Mouse (Mus musculus): ENCODE data around the gene Tubgcp6. TPM values are rescaled to one million over a fixed set of nuclear protein-coding genes. Genes with fewer than 3 reads are reported as not detected.

The Tubgcp6 gene
- polyA plus RNA-seq, 1 experiment from 2014 or later = 17.6 TPM

DNA sequence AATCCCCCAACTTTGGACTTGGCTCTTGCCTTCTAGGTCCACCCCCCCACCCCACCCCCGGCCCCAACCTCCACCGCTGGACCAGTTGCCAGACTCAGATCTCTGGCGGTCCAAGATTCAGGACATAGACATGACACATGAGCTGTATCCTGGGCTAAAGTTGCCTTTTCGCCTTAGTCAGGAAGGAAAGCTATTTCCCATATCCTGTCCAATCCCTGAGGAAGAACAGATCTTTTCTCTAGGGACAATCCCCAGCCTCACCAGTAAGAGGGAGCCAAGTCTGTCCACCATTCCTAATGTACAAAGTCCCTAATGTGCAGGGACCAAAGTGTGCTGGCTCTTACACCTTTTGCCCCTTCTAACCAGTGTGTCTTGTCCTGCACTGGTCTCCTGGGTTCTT is 19.0 kb upstream of the Tubgcp6 start:
- TF ChIP-seq CTCF (IDR thresholded peaks at IDR 0.05) = no peak
- ChIA-PET CTCF (interaction anchor here (1.2 to 1.7 kb wide), 3 partner anchors 11 to 69 kb away, joined by 3 to 4 read pairs (median 3); partner anchors contain the start of genes Dennd6b and Ppp6r2), POLR2A (interaction anchor here (0.5 to 0.6 kb wide), 2 partner anchors 30 to 62 kb away, joined by 3 read pairs; no protein-coding TSS in a partner anchor)
- in situ Hi-C loops (cut with MboI; ENCODE audit: low pct_unique_long_range_greater_than_20kb) = no loop called here
- no peak for ATAC-seq
- no peak for DNase-seq (ENCODE audit: low read depth, low spot score)
- H3K27me3 ChIP-seq = no peaks in the 10 kb centered on the region

DNA sequence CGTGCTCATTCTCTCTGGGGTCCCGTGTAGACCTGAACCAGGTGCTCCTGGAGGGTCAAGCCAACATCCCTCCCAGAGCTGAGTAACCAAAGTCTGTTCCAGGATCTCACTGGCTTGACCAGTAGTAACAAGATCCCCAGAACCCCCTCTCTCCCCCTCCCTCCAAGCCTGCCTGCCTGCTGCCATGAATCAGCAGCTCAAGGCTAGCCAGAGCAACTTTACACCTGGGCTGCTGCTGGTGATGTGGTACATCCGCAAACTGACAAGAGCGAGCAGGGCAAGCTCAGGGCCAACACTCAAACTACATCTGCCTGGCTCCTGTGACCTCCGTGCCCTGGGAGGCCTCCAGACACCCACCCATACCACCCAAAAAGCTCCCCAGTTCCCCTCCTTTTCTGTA is 18.5 kb upstream of the Tubgcp6 start:
- DNase-seq (ENCODE audit: low read depth, low spot score) (no peak), ATAC-seq (no peak)
- POLR2A ChIA-PET = interaction anchor here (0.5 to 1.2 kb wide), 2 partner anchors 14 to 62 kb away, joined by 3 read pairs; no protein-coding TSS in a partner anchor
- TF ChIP-seq CTCF (IDR thresholded peaks at IDR 0.05) = no peak
- H3K27me3 ChIP-seq = no peaks in the 10 kb centered on the region
- in situ Hi-C loops (cut with MboI; ENCODE audit: low pct_unique_long_range_greater_than_20kb) = no loop called here
- CTCF ChIA-PET = interaction anchor here (1.2 to 1.5 kb wide), 3 partner anchors 8 to 55 kb away, joined by 3 to 4 read pairs (median 4); partner anchors contain the start of gene Dennd6b

DNA sequence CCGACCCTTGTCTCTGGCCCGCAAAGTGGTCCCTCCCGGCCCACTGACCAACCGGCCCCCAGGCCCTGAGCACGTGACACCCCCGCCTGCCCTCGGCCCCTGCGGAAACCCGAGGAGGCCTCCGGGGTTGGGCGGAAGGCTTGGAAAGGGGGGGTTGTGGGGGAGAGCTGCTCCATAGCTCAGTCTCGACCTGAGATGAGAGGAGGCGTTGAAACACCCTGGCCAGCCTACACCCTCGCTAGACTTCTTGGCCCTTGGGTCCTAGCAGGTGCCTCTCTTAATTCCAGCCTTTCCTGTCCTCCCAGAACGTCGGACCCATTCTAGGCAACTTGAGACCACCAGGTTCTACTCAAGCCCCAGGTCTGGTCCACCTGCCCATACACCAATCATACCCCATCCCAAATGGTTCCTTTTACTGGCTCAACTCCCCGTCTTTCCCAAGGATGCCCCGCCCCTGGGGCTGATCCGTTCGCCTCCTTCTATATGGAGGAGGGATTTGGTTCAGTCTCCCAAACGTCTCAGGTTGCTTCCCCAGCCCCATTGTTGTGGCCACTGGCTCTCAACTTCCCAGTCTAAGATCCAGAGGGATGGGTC is 17.8 kb upstream of the Tubgcp6 start, which contains the start of gene Mapk12:
Mapk12 (minus strand) TSS at position 45 of the 594 bp plus-strand sequence.
- CTCF ChIA-PET = interaction anchor here (1.2 to 1.5 kb wide), 3 partner anchors 9 to 55 kb away, joined by 3 to 4 read pairs (median 4); partner anchors contain the start of gene Dennd6b
- ATAC-seq (peak; percentile 10), DNase-seq (ENCODE audit: low read depth, low spot score) (no peak)
- in situ Hi-C loops (cut with MboI; ENCODE audit: low pct_unique_long_range_greater_than_20kb) = no loop called here
- no peaks in the 10 kb centered on the region for H3K27me3 ChIP-seq
- POLR2A ChIA-PET = interaction anchor here (0.5 to 1.2 kb wide), 2 partner anchors 14 to 29 kb away, joined by 3 read pairs; no protein-coding TSS in a partner anchor
- no peak for TF ChIP-seq CTCF (IDR thresholded peaks at IDR 0.05)

DNA sequence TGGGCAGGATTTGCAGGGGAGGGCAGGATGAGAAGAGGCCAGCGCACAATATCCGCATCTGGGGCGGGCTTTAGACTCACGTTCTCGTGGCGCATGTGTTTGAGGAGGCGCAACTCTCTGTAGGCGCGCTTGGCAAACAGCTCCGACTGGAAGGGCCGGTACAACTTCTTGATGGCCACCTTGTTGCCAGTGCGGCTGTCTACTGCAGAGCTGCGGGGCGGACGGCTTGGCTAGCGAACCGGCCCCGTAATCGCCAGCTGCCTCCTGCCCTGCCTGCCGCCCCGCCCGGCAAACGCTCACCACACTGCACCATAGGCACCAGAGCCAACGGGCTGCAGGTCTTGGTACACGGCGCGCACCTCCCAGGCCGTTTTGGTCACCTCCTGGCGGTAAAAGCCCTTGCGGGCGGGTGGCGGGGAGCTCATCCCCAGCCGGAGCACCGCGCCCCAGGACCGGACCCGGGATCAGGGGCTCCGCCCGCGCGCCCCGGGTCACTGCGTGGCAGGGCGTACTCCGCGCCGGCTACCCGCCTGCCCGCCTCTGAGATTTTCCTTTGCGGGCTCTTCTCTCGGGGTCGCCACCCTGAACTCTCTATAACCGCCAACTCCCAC is 17.2 kb upstream of the Tubgcp6 start:
- no peaks in the 10 kb centered on the region for H3K27me3 ChIP-seq
- in situ Hi-C loops (cut with MboI; ENCODE audit: low pct_unique_long_range_greater_than_20kb) = no loop called here
- TF ChIP-seq CTCF (IDR thresholded peaks at IDR 0.05) = no peak
- DNase-seq (ENCODE audit: low read depth, low spot score) = no peak
- CTCF ChIA-PET = interaction anchor here (1.0 to 1.5 kb wide), 2 partner anchors 10 to 12 kb away, joined by 4 read pairs; partner anchors contain the start of gene Hdac10
- ATAC-seq = peak; percentile 57
- POLR2A ChIA-PET = no interaction called here

DNA sequence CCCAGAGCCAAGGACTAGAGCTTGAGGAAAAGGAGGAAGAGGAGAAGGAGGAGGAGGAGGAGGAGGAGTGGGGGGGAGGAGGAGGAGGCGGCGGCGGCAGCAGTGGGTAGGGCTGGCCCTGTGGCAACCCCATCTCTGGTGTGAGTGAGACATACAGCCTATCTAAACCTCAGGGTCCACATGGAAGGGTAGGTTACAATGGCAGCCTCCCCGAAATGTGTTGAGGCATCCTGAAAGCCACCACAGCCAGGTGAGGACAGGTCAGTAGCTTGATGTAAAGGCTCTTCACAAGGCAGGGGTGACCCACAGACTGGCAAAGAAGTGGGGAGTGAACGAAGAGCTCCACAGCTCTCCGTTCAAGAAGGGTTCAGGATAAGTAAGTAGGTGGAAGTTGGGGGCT is 15.6 kb upstream of the Tubgcp6 start:
- ATAC-seq (no peak), DNase-seq (ENCODE audit: low read depth, low spot score) (no peak)
- CTCF ChIA-PET = interaction anchor here (2.5 kb wide), 1 partner anchor 10 kb away, joined by 9 read pairs; the partner anchor contains the start of gene Hdac10
- POLR2A ChIA-PET = interaction anchor here (0.8 kb wide), 1 partner anchor 10 kb away, joined by 3 read pairs; the partner anchor contains the start of gene Hdac10
- no peak for TF ChIP-seq CTCF (IDR thresholded peaks at IDR 0.05)
- H3K27me3 ChIP-seq = no peaks in the 10 kb centered on the region
- in situ Hi-C loops (cut with MboI; ENCODE audit: low pct_unique_long_range_greater_than_20kb) = no loop called here

DNA sequence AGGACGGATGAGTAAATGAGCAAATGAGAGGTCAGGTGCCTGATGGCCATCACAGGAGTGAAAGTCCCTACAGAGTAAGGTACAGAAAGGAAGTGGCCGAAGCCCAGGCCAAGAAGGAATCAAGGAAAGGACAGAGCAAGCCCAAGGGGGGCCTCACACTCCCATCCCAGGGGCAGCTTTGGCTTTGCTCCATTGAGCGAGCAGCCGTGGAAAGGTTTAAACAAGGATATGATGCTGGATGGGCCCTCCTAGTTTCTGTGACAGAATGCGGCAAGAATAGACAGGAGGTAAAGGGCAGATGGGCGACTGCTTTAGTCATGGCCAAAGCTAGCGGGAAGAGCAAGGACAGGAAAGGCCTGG is 15.1 kb upstream of the Tubgcp6 start:
- H3K27me3 ChIP-seq = no peaks in the 10 kb centered on the region
- in situ Hi-C loops (cut with MboI; ENCODE audit: low pct_unique_long_range_greater_than_20kb) = no loop called here
- ChIA-PET CTCF (interaction anchor here (2.5 kb wide), 1 partner anchor 9 kb away, joined by 9 read pairs; the partner anchor contains the start of gene Hdac10), POLR2A (interaction anchor here (0.8 kb wide), 1 partner anchor 10 kb away, joined by 3 read pairs; the partner anchor contains the start of gene Hdac10)
- no peak for DNase-seq (ENCODE audit: low read depth, low spot score)
- ATAC-seq = no peak
- no peak for TF ChIP-seq CTCF (IDR thresholded peaks at IDR 0.05)

DNA sequence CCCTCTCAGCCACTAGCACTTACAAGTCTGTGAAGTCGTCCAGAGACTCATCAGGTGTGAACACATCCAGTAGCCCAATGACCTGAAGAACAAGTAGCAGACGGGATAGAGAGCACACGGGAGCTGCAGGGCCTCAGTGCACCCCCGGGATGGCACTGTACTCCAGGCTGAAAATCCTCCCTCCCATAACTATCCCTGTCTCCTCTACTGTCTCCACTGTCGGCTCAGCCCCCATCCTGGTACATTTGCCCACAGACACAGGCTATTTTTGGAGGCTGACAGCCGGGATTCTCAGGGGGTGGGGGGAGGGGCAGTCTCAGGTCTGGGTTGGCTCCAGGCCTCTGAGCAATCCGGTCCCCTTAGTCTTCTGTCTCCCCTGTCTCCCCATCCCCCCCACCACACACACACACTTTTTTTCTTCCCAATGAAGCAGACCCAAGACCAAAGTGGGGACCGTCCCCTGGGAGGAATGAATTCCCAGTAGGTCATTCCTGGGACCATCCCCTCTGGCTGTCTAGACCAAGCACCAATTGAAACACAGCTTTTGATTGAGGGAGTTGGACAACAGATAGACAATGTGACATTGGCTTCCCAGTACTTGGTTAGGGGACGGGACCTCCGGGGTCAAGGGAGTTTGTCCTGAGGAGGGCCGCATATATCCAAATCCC is 14.6 kb upstream of the Tubgcp6 start:
- H3K27me3 ChIP-seq = no peaks in the 10 kb centered on the region
- no peak for TF ChIP-seq CTCF (IDR thresholded peaks at IDR 0.05)
- ATAC-seq (no peak), DNase-seq (ENCODE audit: low read depth, low spot score) (no peak)
- in situ Hi-C loops (cut with MboI; ENCODE audit: low pct_unique_long_range_greater_than_20kb) = no loop called here
- ChIA-PET CTCF (interaction anchor here (2.5 kb wide), 1 partner anchor 9 kb away, joined by 9 read pairs; the partner anchor contains the start of gene Hdac10), POLR2A (no interaction called here)

DNA sequence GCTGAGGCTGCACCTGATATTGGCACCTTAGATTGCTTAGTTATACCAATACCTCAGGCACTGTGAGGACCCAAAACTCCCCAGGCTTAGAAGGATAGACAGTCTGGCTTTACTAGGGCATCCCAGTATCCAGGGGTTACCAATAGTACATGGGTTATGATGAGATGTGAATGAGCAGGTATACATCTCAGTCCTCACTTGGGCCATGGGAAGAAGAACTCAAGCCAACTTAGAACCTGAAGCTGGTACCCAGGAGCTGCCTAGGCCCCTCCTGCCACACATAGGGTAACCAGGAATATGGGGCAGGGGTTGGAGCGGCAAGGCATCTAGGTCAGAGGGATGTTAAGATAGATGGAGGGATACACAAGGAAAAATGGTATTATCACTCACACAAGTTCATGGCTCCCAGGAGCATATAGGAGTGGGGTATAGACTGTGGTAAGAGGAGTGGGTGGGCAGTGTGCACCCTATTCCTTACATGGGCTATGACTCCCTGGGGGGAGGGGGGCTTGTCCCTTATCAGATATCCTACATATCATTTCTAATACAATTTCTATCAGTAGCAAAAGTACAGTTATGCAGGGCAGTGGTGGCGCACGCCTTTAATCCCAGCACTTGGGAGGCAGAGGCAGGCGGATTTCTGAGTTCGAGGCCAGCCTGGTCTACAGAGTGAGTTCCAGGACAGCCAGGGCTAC is 13.7 kb upstream of the Tubgcp6 start:
- no peak for TF ChIP-seq CTCF (IDR thresholded peaks at IDR 0.05)
- in situ Hi-C loops (cut with MboI; ENCODE audit: low pct_unique_long_range_greater_than_20kb) = no loop called here
- ATAC-seq (no peak), DNase-seq (ENCODE audit: low read depth, low spot score) (no peak)
- H3K27me3 ChIP-seq = no peaks in the 10 kb centered on the region
- ChIA-PET CTCF (interaction anchor here (2.5 kb wide), 1 partner anchor 8 kb away, joined by 9 read pairs; the partner anchor contains the start of gene Hdac10), POLR2A (no interaction called here)

DNA sequence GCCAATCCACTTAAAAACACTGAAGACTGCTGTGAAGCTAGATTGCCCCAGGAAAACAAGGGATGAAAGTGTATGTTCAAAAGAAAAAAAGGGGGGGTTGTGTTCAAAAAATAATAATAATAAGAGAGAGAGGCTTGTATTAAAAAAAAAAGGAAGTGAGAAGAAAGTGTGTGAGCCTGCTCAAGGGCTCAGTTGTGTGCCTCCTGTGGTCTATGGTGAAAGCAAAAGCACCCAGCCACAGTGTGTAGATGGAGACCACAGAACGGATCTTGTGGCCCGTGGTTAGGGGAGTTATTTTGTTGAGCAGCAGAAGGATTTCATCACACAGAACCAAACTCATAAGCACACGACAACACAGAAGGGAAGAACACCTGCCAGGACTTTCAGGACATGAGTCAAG is 8.4 kb upstream of the Tubgcp6 start:
- TF ChIP-seq CTCF (IDR thresholded peaks at IDR 0.05) = no peak
- ATAC-seq = no peak
- H3K27me3 ChIP-seq = no peaks in the 10 kb centered on the region
- POLR2A ChIA-PET = no interaction called here
- DNase-seq (ENCODE audit: low read depth, low spot score) = no peak
- CTCF ChIA-PET = interaction anchor here (0.8 to 1.8 kb wide), 4 partner anchors 8 to 79 kb away, joined by 3 to 5 read pairs (median 4); partner anchors contain the start of gene Tubgcp6
- in situ Hi-C loops (cut with MboI; ENCODE audit: low pct_unique_long_range_greater_than_20kb) = no loop called here

DNA sequence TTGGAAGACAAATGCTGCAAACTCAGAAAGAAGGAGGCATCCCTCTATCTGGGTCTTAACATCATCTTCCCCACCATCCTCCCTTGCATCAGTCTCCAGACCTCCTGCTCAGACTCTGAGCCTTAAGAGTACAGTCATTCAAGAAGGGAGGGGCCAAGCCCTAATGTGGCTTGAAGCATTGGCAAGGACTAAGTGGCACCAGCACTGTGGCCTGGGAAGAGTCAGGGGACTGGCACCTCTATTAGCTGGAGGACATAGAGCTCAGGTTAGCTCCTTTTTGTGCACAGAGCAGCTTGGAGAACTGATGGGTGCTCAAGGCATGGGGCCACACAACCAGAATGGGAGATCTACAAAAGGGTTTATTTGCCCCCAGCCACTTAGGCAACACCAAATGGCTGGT is 7.3 kb upstream of the Tubgcp6 start:
- ChIA-PET CTCF (interaction anchor here (1.4 to 2.0 kb wide), 3 partner anchors 47 to 80 kb away, joined by 3 to 6 read pairs (median 5); no protein-coding TSS in a partner anchor), POLR2A (no interaction called here)
- no peak for TF ChIP-seq CTCF (IDR thresholded peaks at IDR 0.05)
- ATAC-seq (no peak), DNase-seq (ENCODE audit: low read depth, low spot score) (no peak)
- in situ Hi-C loops (cut with MboI; ENCODE audit: low pct_unique_long_range_greater_than_20kb) = no loop called here
- no peaks in the 10 kb centered on the region for H3K27me3 ChIP-seq
